Mouse (Mus musculus): ENCODE measurements around the gene Lgals8. TPM values are rescaled to one million over a fixed set of nuclear protein-coding genes. Genes with fewer than 3 reads are reported as not detected.
"Not testable (repeated sequence)": the region's sequence is repeated elsewhere in the genome, so short reads cannot be mapped to it uniquely, and the experiment has no call there.

Gene Lgals8
- polyA plus RNA-seq, 1 experiment from 2014 or later: 11.3 TPM

GRCm38 (mm10) chr13:12479802-12480201 is 15.1 kb upstream of the Lgals8 start:
- Histone ChIP-seq H3K27me3 (no peaks in the 10 kb centered on the region), H3K4me3 (replicated peaks) (no peak overlapping the region), H3K9me3 (no peaks in the 10 kb centered on the region), H3K4me1 (no peaks in the 10 kb centered on the region), H3K4me2 (no peak overlapping the region), H3K36me3 (replicated peaks) (no peaks in the 10 kb centered on the region), H3K9ac (no peak overlapping the region), H3K27ac (no peak overlapping the region)
- 90% methylated on average over 6 of the region's 6 CpGs for WGBS
- ATAC-seq (ENCODE audit: low FRiP score): no peak

- Histone ChIP-seq H3K4me2 (no peak overlapping the region), H3K36me3 (replicated peaks) (no peaks in the 10 kb centered on the region), H3K9ac (no peak overlapping the region), H3K9me3 (no peaks in the 10 kb centered on the region), H3K4me1 (peaks cover 3% of the 10 kb centered on the region; the same call in 1 of the 2 replicates), H3K27ac (no peak overlapping the region), H3K27me3 (no peaks in the 10 kb centered on the region), H3K4me3 (replicated peaks) (no peak overlapping the region)
- WGBS: 88% methylated on average over 15 of the region's 15 CpGs
- ATAC-seq (ENCODE audit: low FRiP score): no peak
Observed at GRCm38 (mm10) chr13:12478301-12478700, 13.6 kb upstream of the Lgals8 start.

- Histone ChIP-seq H3K27ac (no peak overlapping the region), H3K9ac (no peak overlapping the region), H3K4me1 (peaks cover 3% of the 10 kb centered on the region; the same call in 1 of the 2 replicates), H3K4me2 (no peak overlapping the region), H3K27me3 (no peaks in the 10 kb centered on the region), H3K4me3 (replicated peaks) (no peak overlapping the region), H3K36me3 (replicated peaks) (no peaks in the 10 kb centered on the region), H3K9me3 (no peaks in the 10 kb centered on the region)
- WGBS: 91% methylated on average over 4 of the region's 4 CpGs
- ATAC-seq (ENCODE audit: low FRiP score): no peak
Observed at GRCm38 (mm10) chr13:12476886-12477285, 12.1 kb upstream of the Lgals8 start.

GRCm38 (mm10) chr13:12475239-12475638 is 10.5 kb upstream of the Lgals8 start:
- Histone ChIP-seq H3K27me3 (no peaks in the 10 kb centered on the region), H3K36me3 (replicated peaks) (no peaks in the 10 kb centered on the region), H3K9ac (no peak overlapping the region), H3K9me3 (no peaks in the 10 kb centered on the region), H3K4me2 (no peak overlapping the region), H3K4me3 (replicated peaks) (no peak overlapping the region), H3K4me1 (peaks cover 3% of the 10 kb centered on the region; the same call in 1 of the 2 replicates), H3K27ac (no peak overlapping the region)
- no peak for ATAC-seq (ENCODE audit: low FRiP score)
- 90% methylated on average over 6 of the region's 6 CpGs for WGBS

GRCm38 (mm10) chr13:12473724-12474378 is 9.1 kb upstream of the Lgals8 start:
- Histone ChIP-seq H3K4me2 (no peak overlapping the region), H3K9me3 (no peaks in the 10 kb centered on the region), H3K27me3 (no peaks in the 10 kb centered on the region), H3K4me3 (replicated peaks) (no peak overlapping the region), H3K36me3 (replicated peaks) (no peaks in the 10 kb centered on the region), H3K4me1 (peaks cover 3% of the 10 kb centered on the region; the same call in 1 of the 2 replicates), H3K9ac (no peak overlapping the region), H3K27ac (no peak overlapping the region)
- peak; percentile 86 for ATAC-seq (ENCODE audit: low FRiP score)
- WGBS: 38% methylated on average over 8 of the region's 8 CpGs

- Histone ChIP-seq H3K4me1 (peaks cover under 1% of the 10 kb centered on the region; the same call in 1 of the 2 replicates), H3K36me3 (replicated peaks) (no peaks in the 10 kb centered on the region), H3K4me3 (replicated peaks) (no peak overlapping the region), H3K27ac (no peak overlapping the region), H3K9ac (no peak overlapping the region), H3K9me3 (no peaks in the 10 kb centered on the region), H3K27me3 (no peaks in the 10 kb centered on the region), H3K4me2 (no peak overlapping the region)
- WGBS: 94% methylated on average over 1 of the region's 1 CpGs
- no peak for ATAC-seq (ENCODE audit: low FRiP score)
Observed at GRCm38 (mm10) chr13:12468488-12468887, 3.7 kb upstream of the Lgals8 start.

- H3K27ac ChIP-seq; H3K9me3 ChIP-seq; H3K9ac ChIP-seq; ATAC-seq (ENCODE audit: low FRiP score); H3K27me3 ChIP-seq; H3K4me3 ChIP-seq (replicated peaks); H3K36me3 ChIP-seq (replicated peaks); H3K4me1 ChIP-seq; H3K4me2 ChIP-seq: not testable (repeated sequence)
- WGBS: 83% methylated on average over 6 of the region's 6 CpGs
Observed at GRCm38 (mm10) chr13:12464159-12464558, 585 bp downstream of the Lgals8 start.

GRCm38 (mm10) chr13:12462623-12463022 is 2.1 kb downstream of the Lgals8 start:
- Histone ChIP-seq H3K9ac (no peak overlapping the region), H3K27me3 (0 out of 2 replicates have a peak, but pooled peaks cover 6% of the 10 kb centered on the region), H3K4me1 (peaks cover 4% of the 10 kb centered on the region; the same call in 1 of the 2 replicates), H3K4me2 (no peak overlapping the region), H3K9me3 (no peaks in the 10 kb centered on the region), H3K4me3 (replicated peaks) (no peak overlapping the region), H3K27ac (no peak overlapping the region), H3K36me3 (replicated peaks) (no peaks in the 10 kb centered on the region)
- ATAC-seq (ENCODE audit: low FRiP score): no peak
- WGBS: 77% methylated on average over 4 of the region's 4 CpGs

- Histone ChIP-seq H3K9me3 (no peaks in the 10 kb centered on the region), H3K4me3 (replicated peaks) (peak overlapping the region; percentile 73), H3K9ac (peak overlapping the region; percentile 63), H3K27ac (no peak overlapping the region), H3K36me3 (replicated peaks) (no peaks in the 10 kb centered on the region), H3K4me1 (peaks cover 4% of the 10 kb centered on the region; the same call in 1 of the 2 replicates), H3K27me3 (0 out of 2 replicates have a peak, but pooled peaks cover 6% of the 10 kb centered on the region), H3K4me2 (peak overlapping the region; percentile 88)
- ATAC-seq (ENCODE audit: low FRiP score): no peak; the same call in 1 of the 2 replicates
- WGBS: 4% methylated on average over 7 of the region's 7 CpGs
Observed at GRCm38 (mm10) chr13:12461730-12462119, 3.0 kb downstream of the Lgals8 start.

- no peak overlapping the region for H3K27ac ChIP-seq
- no peaks in the 10 kb centered on the region for H3K9me3 ChIP-seq
- peak; percentile 96 for ATAC-seq (ENCODE audit: low FRiP score)
- H3K4me2 ChIP-seq: peak overlapping the region; percentile 88
- H3K36me3 ChIP-seq (replicated peaks): no peaks in the 10 kb centered on the region
- 0 out of 2 replicates have a peak, but pooled peaks cover 6% of the 10 kb centered on the region for H3K27me3 ChIP-seq
- H3K4me3 ChIP-seq (replicated peaks): peak overlapping the region; percentile 73
- H3K9ac ChIP-seq: peak overlapping the region; percentile 63
- WGBS: under 1% methylated on average over 58 of the region's 59 CpGs
- peaks cover 4% of the 10 kb centered on the region; the same call in 1 of the 2 replicates for H3K4me1 ChIP-seq
Observed at GRCm38 (mm10) chr13:12460881-12461729, 3.6 kb downstream of the Lgals8 start.

GRCm38 (mm10) chr13:12460443-12460842 is 4.3 kb downstream of the Lgals8 start:
- Histone ChIP-seq H3K4me2 (peak overlapping the region; percentile 88), H3K4me3 (replicated peaks) (peak overlapping the region; percentile 73), H3K27me3 (0 out of 2 replicates have a peak, but pooled peaks cover 6% of the 10 kb centered on the region), H3K36me3 (replicated peaks) (no peaks in the 10 kb centered on the region), H3K27ac (no peak overlapping the region), H3K9me3 (no peaks in the 10 kb centered on the region), H3K4me1 (peaks cover 4% of the 10 kb centered on the region; the same call in 1 of the 2 replicates), H3K9ac (peak overlapping the region; percentile 63)
- 10% methylated on average over 8 of the region's 8 CpGs for WGBS
- peak; percentile 1; the same call in 1 of the 2 replicates for ATAC-seq (ENCODE audit: low FRiP score)

- 75% methylated on average over 7 of the region's 7 CpGs for WGBS
- Histone ChIP-seq H3K4me1 (peaks cover under 1% of the 10 kb centered on the region; the same call in 1 of the 2 replicates), H3K27ac (no peak overlapping the region), H3K36me3 (replicated peaks) (no peaks in the 10 kb centered on the region), H3K27me3 (no peaks in the 10 kb centered on the region), H3K9me3 (no peaks in the 10 kb centered on the region), H3K9ac (no peak overlapping the region), H3K4me2 (no peak overlapping the region), H3K4me3 (replicated peaks) (no peak overlapping the region)
- ATAC-seq (ENCODE audit: low FRiP score): no peak
Observed at GRCm38 (mm10) chr13:12456711-12457110, 8.0 kb downstream of the Lgals8 start.
